Mouse (Mus musculus): Measurements from ENCODE around the gene Ccdc188. TPM values are rescaled to one million over a fixed set of nuclear protein-coding genes. Genes with fewer than 3 reads are reported as not detected.

Gene Ccdc188
- total and polyA plus RNA-seq, 2 experiments = not detected

- Histone ChIP-seq H3K4me3 (ENCODE audit: insufficient read depth, low read depth, low read length) (no peak overlapping the region), H3K79me2 (ENCODE audit: control insufficient read depth, insufficient read depth, low read length) (no peaks in the 10 kb centered on the region), H3K27me3 (ENCODE audit: control insufficient read depth, insufficient read depth, low read length) (no peaks in the 10 kb centered on the region), H3K9ac (ENCODE audit: low read depth, low read length) (no peak overlapping the region), H3K27ac (replicated peaks; ENCODE audit: insufficient read depth, low read depth, low read length) (no peak overlapping the region), H3K4me1 (ENCODE audit: control insufficient read depth, insufficient read depth, low read length) (no peaks in the 10 kb centered on the region), H3K36me3 (ENCODE audit: control insufficient read depth, insufficient read depth, low read length) (no peaks in the 10 kb centered on the region)
- no peak for DNase-seq (ENCODE audit: extremely low read depth, low read depth, low spot score)
- TF ChIP-seq POLR2A (IDR thresholded peaks at IDR 0.05; ENCODE audit: extremely low read depth, insufficient read depth, low read length) (no peak), CTCF (IDR thresholded peaks at IDR 0.05; ENCODE audit: low read depth, low read length) (no peak)
- WGBS = 92% methylated on average over 13 of the region's 13 CpGs
Observed at GRCm38 (mm10) chr16:18227187-18227586, 9.5 kb downstream of the Ccdc188 start.

GRCm38 (mm10) chr16:18227897-18228422, 10.3 kb downstream of the Ccdc188 start:
- H3K79me2 ChIP-seq (ENCODE audit: control insufficient read depth, insufficient read depth, low read length) = no peaks in the 10 kb centered on the region
- DNase-seq (ENCODE audit: extremely low read depth, low read depth, low spot score) = no peak
- H3K27me3 ChIP-seq (ENCODE audit: control insufficient read depth, insufficient read depth, low read length) = no peaks in the 10 kb centered on the region
- 94% methylated on average over 20 of the region's 20 CpGs for WGBS
- no peak overlapping the region for H3K4me3 ChIP-seq (ENCODE audit: insufficient read depth, low read depth, low read length)
- TF ChIP-seq CTCF (IDR thresholded peaks at IDR 0.05; ENCODE audit: low read depth, low read length) (no peak), POLR2A (IDR thresholded peaks at IDR 0.05; ENCODE audit: extremely low read depth, insufficient read depth, low read length) (no peak)
- no peak overlapping the region for H3K27ac ChIP-seq (replicated peaks; ENCODE audit: insufficient read depth, low read depth, low read length)
- no peaks in the 10 kb centered on the region for H3K4me1 ChIP-seq (ENCODE audit: control insufficient read depth, insufficient read depth, low read length)
- no peaks in the 10 kb centered on the region for H3K36me3 ChIP-seq (ENCODE audit: control insufficient read depth, insufficient read depth, low read length)
- H3K9ac ChIP-seq (ENCODE audit: low read depth, low read length) = no peak overlapping the region

GRCm38 (mm10) chr16:18228856-18229255, 11.2 kb downstream of the Ccdc188 start:
- TF ChIP-seq POLR2A (IDR thresholded peaks at IDR 0.05; ENCODE audit: extremely low read depth, insufficient read depth, low read length) = no peak
- Histone ChIP-seq H3K4me1 (ENCODE audit: control insufficient read depth, insufficient read depth, low read length) (0 out of 2 replicates have a peak, but pooled peaks cover 1% of the 10 kb centered on the region), H3K79me2 (ENCODE audit: control insufficient read depth, insufficient read depth, low read length) (no peaks in the 10 kb centered on the region), H3K9ac (ENCODE audit: low read depth, low read length) (no peak overlapping the region), H3K36me3 (ENCODE audit: control insufficient read depth, insufficient read depth, low read length) (no peaks in the 10 kb centered on the region), H3K27ac (replicated peaks; ENCODE audit: insufficient read depth, low read depth, low read length) (no peak overlapping the region), H3K27me3 (ENCODE audit: control insufficient read depth, insufficient read depth, low read length) (no peaks in the 10 kb centered on the region), H3K4me3 (ENCODE audit: insufficient read depth, low read depth, low read length) (no peak overlapping the region)
- WGBS = 94% methylated on average over 4 of the region's 4 CpGs
- DNase-seq (ENCODE audit: extremely low read depth, low read depth, low spot score) = no peak

DNA sequence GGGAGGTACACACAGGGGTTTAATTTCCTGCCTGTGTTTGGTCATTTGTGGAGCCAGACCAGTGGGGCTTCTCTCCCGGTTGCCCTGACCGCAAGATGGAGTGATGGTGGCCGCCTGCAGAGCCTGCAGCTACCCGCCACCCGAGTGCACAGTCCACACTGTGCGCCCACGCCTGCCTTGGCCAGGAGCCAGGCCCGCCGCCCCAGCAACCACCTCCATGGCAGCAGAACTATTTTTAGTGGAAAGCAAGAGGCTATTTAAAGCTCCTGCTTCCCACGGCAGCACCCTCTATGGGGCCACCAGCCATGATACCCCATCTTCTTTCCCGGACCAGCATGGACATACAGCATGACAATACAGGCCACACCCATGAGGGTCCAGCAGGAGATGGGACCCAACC, 11.9 kb downstream of the Ccdc188 start:
- no peaks in the 10 kb centered on the region for H3K36me3 ChIP-seq (ENCODE audit: control insufficient read depth, insufficient read depth, low read length)
- H3K27me3 ChIP-seq (ENCODE audit: control insufficient read depth, insufficient read depth, low read length) = no peaks in the 10 kb centered on the region
- DNase-seq (ENCODE audit: extremely low read depth, low read depth, low spot score) = no peak
- no peak overlapping the region for H3K4me3 ChIP-seq (ENCODE audit: insufficient read depth, low read depth, low read length)
- TF ChIP-seq CTCF (IDR thresholded peaks at IDR 0.05; ENCODE audit: low read depth, low read length) = no peak
- no peak for TF ChIP-seq POLR2A (IDR thresholded peaks at IDR 0.05; ENCODE audit: extremely low read depth, insufficient read depth, low read length)
- WGBS = 31% methylated on average over 11 of the region's 11 CpGs
- peaks cover 9% of the 10 kb centered on the region; the same call in 1 of the 2 replicates for H3K4me1 ChIP-seq (ENCODE audit: control insufficient read depth, insufficient read depth, low read length)
- H3K79me2 ChIP-seq (ENCODE audit: control insufficient read depth, insufficient read depth, low read length) = no peaks in the 10 kb centered on the region
- no peak overlapping the region for H3K9ac ChIP-seq (ENCODE audit: low read depth, low read length)
- H3K27ac ChIP-seq (replicated peaks; ENCODE audit: insufficient read depth, low read depth, low read length) = no peak overlapping the region

DNA sequence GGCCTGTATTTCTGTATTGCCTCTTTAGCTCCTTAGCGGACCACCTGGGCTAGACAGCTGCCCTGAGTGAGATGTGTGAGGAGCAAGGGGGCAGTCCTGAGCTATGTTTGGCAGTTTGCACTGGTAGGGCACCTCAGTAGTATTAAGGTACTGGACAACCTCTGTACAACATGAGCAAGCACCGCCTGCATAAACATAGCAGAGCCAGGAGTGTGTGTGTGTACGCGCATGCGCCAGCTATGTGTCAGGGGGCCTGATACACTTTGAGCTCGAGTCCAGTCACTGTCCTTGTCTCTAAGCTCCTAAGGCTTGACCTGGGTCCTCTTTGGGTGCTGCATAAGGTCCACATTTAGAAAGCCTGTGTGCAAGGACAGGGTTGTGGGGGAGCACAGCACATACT, 12.9 kb downstream of the Ccdc188 start:
- 82% methylated on average over 6 of the region's 6 CpGs for WGBS
- no peaks in the 10 kb centered on the region for H3K36me3 ChIP-seq (ENCODE audit: control insufficient read depth, insufficient read depth, low read length)
- DNase-seq (ENCODE audit: extremely low read depth, low read depth, low spot score) = no peak
- no peak overlapping the region for H3K27ac ChIP-seq (replicated peaks; ENCODE audit: insufficient read depth, low read depth, low read length)
- H3K9ac ChIP-seq (ENCODE audit: low read depth, low read length) = no peak overlapping the region
- no peak overlapping the region for H3K4me3 ChIP-seq (ENCODE audit: insufficient read depth, low read depth, low read length)
- H3K27me3 ChIP-seq (ENCODE audit: control insufficient read depth, insufficient read depth, low read length) = no peaks in the 10 kb centered on the region
- TF ChIP-seq POLR2A (IDR thresholded peaks at IDR 0.05; ENCODE audit: extremely low read depth, insufficient read depth, low read length) = no peak
- TF ChIP-seq CTCF (IDR thresholded peaks at IDR 0.05; ENCODE audit: low read depth, low read length) = no peak
- peaks cover 9% of the 10 kb centered on the region; the same call in 1 of the 2 replicates for H3K4me1 ChIP-seq (ENCODE audit: control insufficient read depth, insufficient read depth, low read length)
- no peaks in the 10 kb centered on the region for H3K79me2 ChIP-seq (ENCODE audit: control insufficient read depth, insufficient read depth, low read length)

- no peak overlapping the region for H3K4me3 ChIP-seq (ENCODE audit: insufficient read depth, low read depth, low read length)
- H3K27me3 ChIP-seq (ENCODE audit: control insufficient read depth, insufficient read depth, low read length) = no peaks in the 10 kb centered on the region
- no peak overlapping the region for H3K9ac ChIP-seq (ENCODE audit: low read depth, low read length)
- H3K4me1 ChIP-seq (ENCODE audit: control insufficient read depth, insufficient read depth, low read length) = peaks cover 13% of the 10 kb centered on the region
- no peak for TF ChIP-seq CTCF (IDR thresholded peaks at IDR 0.05; ENCODE audit: low read depth, low read length)
- no peak for TF ChIP-seq POLR2A (IDR thresholded peaks at IDR 0.05; ENCODE audit: extremely low read depth, insufficient read depth, low read length)
- DNase-seq (ENCODE audit: extremely low read depth, low read depth, low spot score) = no peak
- no peaks in the 10 kb centered on the region for H3K79me2 ChIP-seq (ENCODE audit: control insufficient read depth, insufficient read depth, low read length)
- no peak overlapping the region for H3K27ac ChIP-seq (replicated peaks; ENCODE audit: insufficient read depth, low read depth, low read length)
- H3K36me3 ChIP-seq (ENCODE audit: control insufficient read depth, insufficient read depth, low read length) = no peaks in the 10 kb centered on the region
- WGBS = 83% methylated on average over 3 of the region's 3 CpGs
Observed at GRCm38 (mm10) chr16:18231047-18231446, 13.4 kb downstream of the Ccdc188 start.
